Comparison of ENCODE assay signal across 13 mouse cellular contexts in the genomic region with DNA sequence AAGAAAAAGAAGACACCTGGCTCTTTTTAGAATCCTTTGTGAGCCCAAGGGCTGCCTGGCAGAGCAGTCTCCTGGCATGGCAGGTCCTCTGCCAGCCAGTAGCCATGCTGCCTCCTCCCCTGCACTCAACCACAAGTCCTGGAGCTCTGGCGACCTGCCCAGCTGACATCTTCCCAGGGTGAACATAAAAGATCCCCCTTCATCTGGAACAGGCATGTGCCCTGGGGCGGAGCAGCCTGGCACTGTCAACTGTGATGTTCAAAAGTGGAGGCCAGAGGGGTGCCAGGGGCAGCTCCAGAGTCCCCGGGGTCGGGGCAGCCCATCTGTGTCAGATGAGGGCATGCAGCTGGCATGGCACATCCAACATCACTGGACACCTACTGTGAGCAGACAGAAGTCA. TPM values are rescaled to one million over a fixed set of nuclear protein-coding genes. Genes with fewer than 3 reads are reported as not detected.
"Had no signal": no experiment of that assay in that cellular context is flagged by ENCODE, and none has a peak within 500 bp of the region (broad histone marks: within the 10 kb centered on the region; RNA-seq: fewer than 3 reads in every experiment).

No protein-coding gene starts in this region.

- H3K9me3 ChIP-seq: kidney, embryonic 15.5 days; limb, embryonic 15.5 days; liver, embryonic 12.5 days; midbrain, embryonic 10.5 days; neural tube, embryonic 13.5 days had no signal

- H3K4me3 ChIP-seq: kidney, embryonic 15.5 days; limb, embryonic 15.5 days; liver, embryonic 12.5 days; midbrain, embryonic 10.5 days; neural tube, embryonic 13.5 days had no signal

- ATAC-seq: liver, embryonic 12.5 days had no signal

- DNase-seq: kidney, postnatal 14 days; lung, embryonic 14.5 days; lung, postnatal 10 days; midbrain, embryonic 14.5 days; thymus, postnatal 36 days had no signal

- H3K4me2 ChIP-seq: kidney, embryonic 15.5 days; limb, embryonic 15.5 days; liver, embryonic 12.5 days; lung, embryonic 14.5 days; neural tube, embryonic 13.5 days had no signal

- H3K27ac ChIP-seq: kidney, embryonic 15.5 days; limb, embryonic 15.5 days; liver, embryonic 12.5 days; midbrain, embryonic 10.5 days; neural tube, embryonic 13.5 days had no signal

- H3K9ac ChIP-seq: kidney, embryonic 15.5 days; limb, embryonic 15.5 days; liver, embryonic 12.5 days; lung, embryonic 14.5 days; neural tube, embryonic 13.5 days had no signal

RNA-seq across cellular contexts. Expression of gene Hcn2, which starts 1.4 kb away (rescaled TPM):
- polyA plus RNA-seq: limb, embryonic 11.5 days; liver, embryonic 16.5 days; lung, embryonic 14.5 days; stomach, embryonic 16.5 days had no signal
